Mouse (Mus musculus) forebrain, embryonic 13.5 days (tissue): ENCODE measurements around the gene Kcnmb4. TPM values are rescaled to one million over a fixed set of nuclear protein-coding genes. Genes with fewer than 3 reads are reported as not detected.

Experiments used
- ATAC-seq: fragments of 200-750 bp; cut with Nextera tagmentation; 2 replicates; pipeline ENCODE4 v1.8.0; 2017
- H3K27ac ChIP-seq: fragments of 300-500 bp; sonication (generic); 2 replicates; pipeline ENCODE4 v1.5.1; 2015; ENCODE audit warnings: inconsistent platforms, mild to moderate bottlenecking, moderate library complexity
- H3K27me3 ChIP-seq: fragments of 300-500 bp; sonication (generic); 2 replicates; pipeline ENCODE4 v1.6.1; 2015; ENCODE audit warnings: mild to moderate bottlenecking, inconsistent platforms
- H3K36me3 ChIP-seq: fragments of 300-500 bp; sonication (generic); 2 replicates; pipeline ENCODE4 v1.6.1; 2015; ENCODE audit warnings: mild to moderate bottlenecking, inconsistent platforms; ENCODE audit not compliant: poor library complexity, severe bottlenecking
- H3K4me1 ChIP-seq: fragments of 300-500 bp; sonication (generic); 2 replicates; pipeline ENCODE4 v1.6.1; 2015; ENCODE audit warnings: inconsistent platforms
- H3K4me2 ChIP-seq: fragments of 300-500 bp; sonication (generic); 2 replicates; pipeline ENCODE4 v1.6.1; 2015; ENCODE audit warnings: inconsistent platforms, mild to moderate bottlenecking, moderate library complexity
- H3K4me3 ChIP-seq: fragments of 300-500 bp; sonication (generic); 2 replicates; pipeline ENCODE4 v1.5.1; 2015; ENCODE audit warnings: mild to moderate bottlenecking, inconsistent platforms
- H3K9ac ChIP-seq: fragments of 300-500 bp; sonication (generic); 2 replicates; pipeline ENCODE4 v1.6.1; 2015; ENCODE audit warnings: mild to moderate bottlenecking, inconsistent platforms
- H3K9me3 ChIP-seq: fragments of 300-500 bp; sonication (generic); replicated peaks from 2 replicates; pipeline ENCODE4 v1.6.1; 2016; ENCODE audit warnings: inconsistent platforms
- WGBS: fragments of 180-500 bp; shearing (Covaris S2); methylation state at CpG from one replicate; pipeline ENCODE4 v1.1.7; 2015; 5-methylcytosine and 5-hydroxymethylcytosine counted together
- polyA plus RNA-seq: library from polyadenylated mRNA; unstranded; fragments of >200 nt; fragmentation: Nextera tagmentation; extraction: Ambion mirVana; gene quantifications from 2 replicates; pipeline ENCODE4 v1.2.1, GENCODE M21; 2015

Kcnmb4 gene
- polyA plus RNA-seq, 1 experiment from 2014 or later = 10.9 TPM

GRCm38 (mm10) chr10:116447176-116447575 is 26.5 kb downstream of the Kcnmb4 start:
- Histone ChIP-seq H3K36me3 (peaks cover 3% of the 10 kb centered on the region; the same call in 1 of the 2 replicates), H3K27ac (no peak overlapping the region), H3K27me3 (no peaks in the 10 kb centered on the region), H3K9ac (no peak overlapping the region), H3K4me2 (no peak overlapping the region), H3K4me1 (no peaks in the 10 kb centered on the region), H3K4me3 (no peak overlapping the region), H3K9me3 (no peaks in the 10 kb centered on the region)
- 96% methylated on average over 9 of the region's 9 CpGs for WGBS
- no peak for ATAC-seq

GRCm38 (mm10) chr10:116446040-116446439 is 27.6 kb downstream of the Kcnmb4 start:
- Histone ChIP-seq H3K4me2 (no peak overlapping the region), H3K4me3 (no peak overlapping the region), H3K27me3 (no peaks in the 10 kb centered on the region), H3K36me3 (peaks cover 3% of the 10 kb centered on the region; the same call in 1 of the 2 replicates), H3K4me1 (no peaks in the 10 kb centered on the region), H3K9me3 (no peaks in the 10 kb centered on the region), H3K27ac (no peak overlapping the region), H3K9ac (no peak overlapping the region)
- no peak for ATAC-seq
- 95% methylated on average over 12 of the region's 12 CpGs for WGBS

- Histone ChIP-seq H3K27me3 (no peaks in the 10 kb centered on the region), H3K4me1 (no peaks in the 10 kb centered on the region), H3K4me3 (no peak overlapping the region), H3K9me3 (no peaks in the 10 kb centered on the region), H3K4me2 (no peak overlapping the region), H3K9ac (no peak overlapping the region), H3K36me3 (peaks cover 3% of the 10 kb centered on the region; the same call in 1 of the 2 replicates), H3K27ac (no peak overlapping the region)
- ATAC-seq = no peak
- WGBS = 96% methylated on average over 8 of the region's 8 CpGs
Measured at GRCm38 (mm10) chr10:116444826-116445225, 28.9 kb downstream of the Kcnmb4 start.

GRCm38 (mm10) chr10:116444371-116444770 is 29.3 kb downstream of the Kcnmb4 start:
- H3K9ac ChIP-seq = no peak overlapping the region
- H3K4me3 ChIP-seq = no peak overlapping the region
- H3K4me2 ChIP-seq = no peak overlapping the region
- no peaks in the 10 kb centered on the region for H3K27me3 ChIP-seq
- H3K4me1 ChIP-seq = no peaks in the 10 kb centered on the region
- no peak for ATAC-seq
- H3K9me3 ChIP-seq = no peaks in the 10 kb centered on the region
- H3K36me3 ChIP-seq = peaks cover 3% of the 10 kb centered on the region; the same call in 1 of the 2 replicates
- no peak overlapping the region for H3K27ac ChIP-seq
- WGBS = 92% methylated on average over 10 of the region's 10 CpGs

- no peak overlapping the region for H3K4me2 ChIP-seq
- H3K9ac ChIP-seq = no peak overlapping the region
- H3K4me1 ChIP-seq = no peaks in the 10 kb centered on the region
- H3K9me3 ChIP-seq = peaks cover 16% of the 10 kb centered on the region
- no peak for ATAC-seq
- H3K4me3 ChIP-seq = no peak overlapping the region
- H3K36me3 ChIP-seq = peaks cover 10% of the 10 kb centered on the region
- 96% methylated on average over 7 of the region's 7 CpGs for WGBS
- H3K27ac ChIP-seq = no peak overlapping the region
- H3K27me3 ChIP-seq = no peaks in the 10 kb centered on the region
Measured at GRCm38 (mm10) chr10:116440946-116441345, 32.7 kb downstream of the Kcnmb4 start.

GRCm38 (mm10) chr10:116440088-116440487 is 33.6 kb downstream of the Kcnmb4 start:
- WGBS = 94% methylated on average over 10 of the region's 10 CpGs
- no peak overlapping the region for H3K4me3 ChIP-seq
- peaks cover 10% of the 10 kb centered on the region for H3K36me3 ChIP-seq
- H3K27ac ChIP-seq = no peak overlapping the region
- H3K9me3 ChIP-seq = peaks cover 16% of the 10 kb centered on the region
- ATAC-seq = no peak
- no peaks in the 10 kb centered on the region for H3K4me1 ChIP-seq
- no peaks in the 10 kb centered on the region for H3K27me3 ChIP-seq
- no peak overlapping the region for H3K9ac ChIP-seq
- no peak overlapping the region for H3K4me2 ChIP-seq

- no peak overlapping the region for H3K27ac ChIP-seq
- H3K36me3 ChIP-seq = peaks cover 8% of the 10 kb centered on the region; the same call in 1 of the 2 replicates
- WGBS = 89% methylated on average over 12 of the region's 12 CpGs
- ATAC-seq = no peak
- H3K9ac ChIP-seq = no peak overlapping the region
- H3K4me2 ChIP-seq = no peak overlapping the region
- H3K4me3 ChIP-seq = no peak overlapping the region
- H3K4me1 ChIP-seq = no peaks in the 10 kb centered on the region
- peaks cover 16% of the 10 kb centered on the region for H3K9me3 ChIP-seq
- H3K27me3 ChIP-seq = no peaks in the 10 kb centered on the region
Measured at GRCm38 (mm10) chr10:116435455-116435854, 38.2 kb downstream of the Kcnmb4 start.

GRCm38 (mm10) chr10:116432421-116432820 is 41.3 kb downstream of the Kcnmb4 start:
- 0 out of 2 replicates have a peak, but pooled peaks cover 3% of the 10 kb centered on the region for H3K36me3 ChIP-seq
- 80% methylated on average over 7 of the region's 7 CpGs for WGBS
- 0 out of 2 replicates have a peak, but pooled peaks cover 3% of the 10 kb centered on the region for H3K9me3 ChIP-seq
- H3K27me3 ChIP-seq = no peaks in the 10 kb centered on the region
- H3K27ac ChIP-seq = no peak overlapping the region
- no peak overlapping the region for H3K4me3 ChIP-seq
- H3K9ac ChIP-seq = no peak overlapping the region
- H3K4me2 ChIP-seq = no peak overlapping the region
- ATAC-seq = no peak
- H3K4me1 ChIP-seq = no peaks in the 10 kb centered on the region

- 96% methylated on average over 26 of the region's 26 CpGs for WGBS
- 0 out of 2 replicates have a peak, but pooled peaks cover 3% of the 10 kb centered on the region for H3K36me3 ChIP-seq
- H3K4me2 ChIP-seq = no peak overlapping the region
- no peak overlapping the region for H3K9ac ChIP-seq
- no peaks in the 10 kb centered on the region for H3K9me3 ChIP-seq
- no peaks in the 10 kb centered on the region for H3K27me3 ChIP-seq
- no peaks in the 10 kb centered on the region for H3K4me1 ChIP-seq
- no peak for ATAC-seq
- no peak overlapping the region for H3K27ac ChIP-seq
- H3K4me3 ChIP-seq = no peak overlapping the region
Measured at GRCm38 (mm10) chr10:116428026-116428780, 45.5 kb downstream of the Kcnmb4 start.

- Histone ChIP-seq H3K9me3 (no peaks in the 10 kb centered on the region), H3K36me3 (0 out of 2 replicates have a peak, but pooled peaks cover 3% of the 10 kb centered on the region), H3K9ac (no peak overlapping the region), H3K27me3 (no peaks in the 10 kb centered on the region), H3K4me2 (no peak overlapping the region), H3K4me1 (no peaks in the 10 kb centered on the region), H3K27ac (no peak overlapping the region), H3K4me3 (no peak overlapping the region)
- no peak for ATAC-seq
- WGBS = 85% methylated on average over 7 of the region's 7 CpGs
Measured at GRCm38 (mm10) chr10:116426176-116426575, 47.5 kb downstream of the Kcnmb4 start.

- Histone ChIP-seq H3K4me3 (no peak overlapping the region), H3K36me3 (0 out of 2 replicates have a peak, but pooled peaks cover 3% of the 10 kb centered on the region), H3K27ac (no peak overlapping the region), H3K4me1 (peaks cover 4% of the 10 kb centered on the region; the same call in 1 of the 2 replicates), H3K9ac (no peak overlapping the region), H3K9me3 (no peaks in the 10 kb centered on the region; the same call in 1 of the 2 replicates), H3K27me3 (no peaks in the 10 kb centered on the region), H3K4me2 (no peak overlapping the region)
- WGBS = 82% methylated on average over 6 of the region's 6 CpGs
- no peak for ATAC-seq
Measured at GRCm38 (mm10) chr10:116424921-116425320, 48.8 kb downstream of the Kcnmb4 start.

- Histone ChIP-seq H3K27me3 (no peaks in the 10 kb centered on the region), H3K36me3 (no peaks in the 10 kb centered on the region), H3K4me2 (no peak overlapping the region), H3K27ac (no peak overlapping the region), H3K9me3 (no peaks in the 10 kb centered on the region; the same call in 1 of the 2 replicates), H3K9ac (no peak overlapping the region), H3K4me3 (no peak overlapping the region), H3K4me1 (peaks cover 4% of the 10 kb centered on the region; the same call in 1 of the 2 replicates)
- 86% methylated on average over 2 of the region's 2 CpGs for WGBS
- ATAC-seq = no peak
Measured at GRCm38 (mm10) chr10:116422551-116422950, 51.1 kb downstream of the Kcnmb4 start.
